Mouse (Mus musculus) frontal cortex, adult (tissue): Measurements from ENCODE around the gene Car9.
"Not testable (repeated sequence)": the region's sequence is repeated elsewhere in the genome, so short reads cannot be mapped to it uniquely, and the experiment has no call there.

ENCODE experiments used
- ATAC-seq: cut with Nextera tagmentation; 2 replicates; pipeline ENCODE4 v1.9.2; 2017; ENCODE audit warnings: mild to moderate bottlenecking, moderate library complexity, mixed read lengths; ENCODE audit not compliant: low TSS enrichment

The Car9 gene

DNA sequence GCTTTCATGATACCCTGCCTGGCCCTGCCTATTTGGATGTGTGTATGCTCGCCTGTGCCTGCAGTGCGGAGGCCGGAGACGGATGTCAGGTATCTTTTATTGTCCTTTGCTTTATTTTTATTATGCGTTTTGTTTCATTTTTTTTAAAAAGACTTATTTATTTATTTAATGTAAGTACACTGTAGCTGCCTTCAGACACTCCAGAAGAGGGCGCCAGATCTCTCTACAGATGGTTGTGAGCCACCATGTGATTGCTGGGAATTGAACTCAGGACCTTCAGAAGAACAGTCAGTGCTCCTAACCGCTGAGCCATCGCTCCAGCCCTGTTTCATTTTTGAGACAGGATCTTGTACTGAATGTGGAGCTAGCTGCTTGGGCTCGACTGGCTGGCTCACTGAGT is 21.7 kb downstream of the Car9 start:
- no peak for ATAC-seq

DNA sequence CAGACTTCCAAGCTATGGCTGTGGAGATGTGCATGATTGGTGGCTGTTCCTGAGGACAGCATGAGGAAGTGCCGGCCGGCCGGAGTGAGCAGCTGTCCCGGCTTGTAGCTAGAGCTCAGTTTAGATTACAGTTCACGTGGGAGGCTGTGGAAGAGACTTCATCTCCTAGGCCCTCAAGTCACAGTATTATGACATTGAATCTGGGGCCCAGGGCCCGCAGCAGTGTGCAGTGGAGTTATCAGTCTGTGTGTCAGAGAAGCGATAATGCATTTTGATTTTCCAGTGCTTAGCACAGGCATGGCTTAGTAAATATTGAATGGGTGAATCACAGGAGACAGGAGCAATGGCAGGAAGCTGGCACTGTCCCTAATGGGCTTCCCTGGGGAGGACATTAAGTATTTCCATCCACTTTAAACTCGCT is 23.3 kb downstream of the Car9 start:
- peak; percentile 74 for ATAC-seq

GRCm38 (mm10) chr4:43530581-43530980 is 23.8 kb downstream of the Car9 start:
- peak; percentile 87 for ATAC-seq

DNA sequence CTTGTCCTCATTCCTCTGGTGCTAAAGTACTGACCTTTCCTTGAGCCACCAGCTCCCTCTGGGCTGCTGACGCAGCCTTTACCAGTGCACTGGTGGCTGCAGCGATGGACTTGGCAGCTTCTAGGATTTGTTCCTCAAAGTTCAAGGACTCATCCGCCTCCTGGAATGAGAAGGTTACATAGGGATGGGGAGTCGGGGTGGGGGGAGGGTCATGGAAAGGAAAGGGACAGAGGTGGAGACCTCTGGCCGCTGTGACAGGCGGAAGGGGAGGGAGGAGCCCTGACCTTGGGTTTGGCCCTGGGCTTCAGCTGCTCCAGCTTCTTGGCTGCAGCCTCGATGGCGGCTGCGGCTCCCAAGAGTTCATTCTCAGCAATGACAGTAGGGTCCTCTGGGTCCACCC is 26.5 kb downstream of the Car9 start:
- no peak for ATAC-seq

DNA sequence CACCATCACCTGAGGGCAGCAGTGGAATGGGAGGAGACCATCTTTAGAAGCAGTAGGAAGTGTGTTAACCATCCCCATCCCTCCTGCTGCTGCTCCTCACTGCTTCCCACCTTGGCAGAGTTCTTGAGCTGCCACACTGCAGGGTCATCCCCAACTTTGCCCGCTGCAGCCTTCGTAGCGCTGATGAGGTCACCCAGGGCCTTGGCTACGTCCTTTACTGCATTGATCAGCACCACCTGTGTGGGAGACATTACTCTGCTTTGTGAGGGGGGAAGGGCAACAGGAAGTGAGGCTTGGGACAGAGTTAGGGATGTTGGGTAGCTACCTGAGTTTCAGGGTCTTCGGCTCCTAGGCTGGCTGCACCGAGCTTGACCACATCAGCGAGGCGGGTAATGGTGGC is 28.9 kb downstream of the Car9 start:
- ATAC-seq, result no peak

DNA sequence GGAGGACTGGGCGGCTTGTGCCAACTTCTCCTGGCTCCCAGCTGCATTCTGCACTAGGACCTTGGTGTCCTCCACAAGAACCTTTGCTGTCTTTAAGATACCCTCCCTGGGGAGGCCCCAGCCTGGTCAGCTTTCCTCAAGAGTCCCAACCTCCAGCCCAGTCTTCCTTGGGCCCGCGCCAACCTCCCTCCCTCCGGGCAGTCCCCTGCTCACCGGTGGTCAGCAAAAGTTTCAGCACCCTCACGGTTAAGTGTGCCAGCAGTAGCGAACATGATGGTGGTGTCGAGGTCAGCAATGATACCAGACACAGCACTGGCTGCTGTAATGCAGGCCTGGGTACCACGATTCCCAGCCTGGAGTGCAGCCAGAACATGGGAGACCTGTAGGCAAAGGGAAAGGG is 29.3 kb downstream of the Car9 start:
- no peak for ATAC-seq

DNA sequence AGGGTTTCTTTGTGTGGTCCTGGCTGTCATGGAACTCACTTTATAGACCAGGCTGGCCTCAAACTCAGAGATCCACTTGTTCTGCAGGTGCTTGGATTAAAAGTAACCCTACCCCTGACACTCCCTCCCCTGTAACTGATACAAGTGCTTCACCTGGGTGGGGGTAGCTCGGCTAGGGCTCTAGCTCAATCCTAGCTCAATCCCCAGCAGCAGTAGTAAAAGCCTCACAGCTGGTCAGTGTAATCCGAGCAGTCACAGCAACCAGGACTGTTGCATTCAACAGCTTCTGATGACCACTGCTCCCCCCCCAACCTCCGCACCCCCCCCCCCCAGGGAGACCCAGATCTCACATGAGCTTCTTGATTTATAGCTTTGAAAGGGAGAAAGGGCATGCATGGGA is 35.3 kb downstream of the Car9 start:
- no peak for ATAC-seq

- ATAC-seq, result no peak
Observed at GRCm38 (mm10) chr4:43546375-43547047, 39.7 kb downstream of the Car9 start.

DNA sequence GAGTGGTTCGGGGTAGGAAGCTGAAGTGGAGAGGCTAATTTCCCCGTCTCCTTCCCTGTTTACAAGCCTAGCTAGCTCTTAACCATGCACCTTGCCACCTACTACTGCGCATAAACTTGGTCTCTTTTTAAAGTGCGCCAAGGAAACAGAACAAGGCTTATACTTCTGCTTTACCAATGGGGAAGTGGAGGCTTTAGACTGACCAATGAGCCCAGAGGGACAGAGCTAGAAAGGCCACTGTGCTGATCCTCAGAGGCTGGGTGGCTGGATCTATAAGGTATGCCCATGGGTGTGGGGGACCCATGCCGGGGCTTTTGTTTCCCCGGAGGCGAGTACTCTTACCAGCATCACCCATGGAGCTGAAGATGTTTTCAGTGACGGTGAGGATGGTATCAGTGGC is 40.4 kb downstream of the Car9 start:
- no peak for ATAC-seq

DNA sequence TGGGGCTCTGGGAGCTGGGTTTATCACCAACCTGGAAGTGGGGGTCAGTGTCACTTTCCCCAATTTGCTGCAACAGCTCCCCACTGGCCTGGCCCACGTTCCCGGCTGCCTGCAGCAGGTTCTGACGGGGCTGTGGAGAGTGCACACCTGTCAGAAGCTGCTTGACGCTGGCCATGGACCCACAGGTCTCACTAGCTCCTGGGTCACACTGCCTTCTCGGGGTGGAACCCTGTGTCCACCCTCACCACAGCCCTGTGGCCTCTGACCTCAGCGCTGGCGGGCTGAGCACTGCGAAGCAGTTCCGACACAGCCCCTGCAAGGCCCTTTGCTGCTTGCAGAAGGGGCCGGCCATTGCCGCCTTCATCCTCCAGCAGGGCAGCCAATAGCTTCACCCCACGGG is 42.3 kb downstream of the Car9 start:
- ATAC-seq, result no peak

- ATAC-seq, result not testable (repeated sequence)
Observed at GRCm38 (mm10) chr4:43551854-43552253, 45.1 kb downstream of the Car9 start.

DNA sequence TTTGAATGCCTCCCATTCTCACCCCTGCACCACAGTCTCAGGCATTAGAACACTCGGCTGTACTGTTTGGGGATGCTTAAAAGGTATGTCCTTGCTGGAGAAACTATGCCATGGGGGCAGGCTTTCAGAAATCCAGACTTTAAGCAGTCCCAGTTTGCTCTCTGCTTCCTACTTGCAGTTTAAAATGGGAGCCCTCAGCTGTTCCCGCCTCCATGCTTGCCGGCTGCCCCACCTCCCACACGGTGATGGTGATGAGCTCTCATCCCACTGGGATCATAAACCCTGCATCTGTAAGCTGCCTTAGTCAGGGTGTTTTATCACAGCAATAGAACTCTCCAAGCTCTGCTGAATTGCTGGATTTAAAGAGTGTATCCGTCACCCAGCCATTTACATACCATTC is 45.7 kb downstream of the Car9 start:
- ATAC-seq, result peak; percentile 87

DNA sequence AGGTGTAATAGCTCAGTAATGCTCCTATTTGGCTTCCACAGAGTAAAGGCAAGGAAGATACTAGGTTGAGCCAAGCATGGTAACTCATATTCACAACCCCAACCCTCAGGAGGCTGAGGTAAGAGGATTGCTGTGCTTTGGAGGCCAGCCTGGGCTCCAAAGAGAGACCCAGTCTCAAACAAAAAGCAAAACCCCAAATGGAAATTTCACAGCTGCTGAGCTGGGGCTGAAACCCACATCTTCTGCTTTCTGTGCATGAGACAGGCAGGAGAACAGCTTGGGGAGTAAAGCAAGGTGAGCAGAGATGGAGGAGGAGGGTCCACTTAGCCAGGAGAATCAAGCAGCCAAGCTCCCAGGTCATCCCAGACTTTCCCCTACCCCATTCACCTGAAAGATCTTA is 47.1 kb downstream of the Car9 start:
- no peak for ATAC-seq

DNA sequence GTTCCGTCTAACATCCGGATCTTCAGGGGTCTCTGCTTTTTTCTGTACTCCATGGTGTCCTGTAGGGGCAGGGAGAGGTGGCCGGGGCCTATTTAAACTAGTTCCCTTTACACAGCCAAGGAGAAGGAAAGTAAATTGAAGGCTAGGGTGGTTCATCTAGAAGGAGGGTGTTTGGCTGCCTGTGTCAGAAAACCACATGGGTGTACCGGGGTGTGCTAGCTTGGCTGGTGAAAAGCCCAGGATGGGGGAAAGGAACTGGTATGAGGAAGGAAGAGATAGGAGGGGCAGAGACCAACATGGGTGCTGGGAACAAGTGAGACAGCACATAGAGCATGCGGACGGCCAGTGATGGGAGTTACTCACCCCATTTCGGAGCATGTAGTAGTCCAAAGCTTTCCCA is 49.2 kb downstream of the Car9 start:
- no peak for ATAC-seq

- no peak for ATAC-seq
Observed at GRCm38 (mm10) chr4:43558028-43558630, 51.4 kb downstream of the Car9 start.

DNA sequence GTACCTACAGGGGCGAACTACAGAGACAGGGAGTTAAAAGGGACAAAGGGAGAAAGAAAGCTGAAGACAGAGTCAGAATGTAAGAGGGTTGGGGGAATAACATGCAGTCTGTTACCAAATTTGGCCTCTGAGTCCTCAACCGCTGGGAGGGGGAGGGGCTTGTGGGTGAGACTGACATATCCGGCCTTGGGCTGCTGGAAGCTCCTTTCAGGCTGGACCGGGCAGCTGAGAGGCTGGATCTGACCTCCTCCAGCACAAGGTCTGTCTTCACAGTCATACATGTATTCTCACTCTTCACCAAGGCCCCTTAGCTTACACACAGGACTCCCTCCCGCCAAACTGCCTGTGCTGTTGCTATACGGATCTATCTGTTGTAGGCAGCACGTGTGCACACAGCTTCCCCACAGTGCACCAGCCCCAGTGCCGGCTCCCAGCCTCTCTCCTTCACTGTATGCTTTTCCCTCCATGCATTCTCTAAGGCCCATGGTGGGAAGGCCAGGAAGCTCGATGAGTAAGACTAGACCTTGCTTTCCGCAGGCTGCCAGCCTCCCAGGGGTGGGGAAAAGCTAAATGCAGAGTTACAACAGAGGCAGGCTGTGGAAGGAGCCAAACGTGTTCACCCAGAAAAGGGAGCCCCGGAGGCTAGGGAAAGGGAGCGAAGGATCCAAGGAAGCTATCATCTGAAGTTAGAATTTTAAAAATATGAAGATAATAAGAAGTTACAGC is 52.0 kb downstream of the Car9 start:
- ATAC-seq, result no peak

DNA sequence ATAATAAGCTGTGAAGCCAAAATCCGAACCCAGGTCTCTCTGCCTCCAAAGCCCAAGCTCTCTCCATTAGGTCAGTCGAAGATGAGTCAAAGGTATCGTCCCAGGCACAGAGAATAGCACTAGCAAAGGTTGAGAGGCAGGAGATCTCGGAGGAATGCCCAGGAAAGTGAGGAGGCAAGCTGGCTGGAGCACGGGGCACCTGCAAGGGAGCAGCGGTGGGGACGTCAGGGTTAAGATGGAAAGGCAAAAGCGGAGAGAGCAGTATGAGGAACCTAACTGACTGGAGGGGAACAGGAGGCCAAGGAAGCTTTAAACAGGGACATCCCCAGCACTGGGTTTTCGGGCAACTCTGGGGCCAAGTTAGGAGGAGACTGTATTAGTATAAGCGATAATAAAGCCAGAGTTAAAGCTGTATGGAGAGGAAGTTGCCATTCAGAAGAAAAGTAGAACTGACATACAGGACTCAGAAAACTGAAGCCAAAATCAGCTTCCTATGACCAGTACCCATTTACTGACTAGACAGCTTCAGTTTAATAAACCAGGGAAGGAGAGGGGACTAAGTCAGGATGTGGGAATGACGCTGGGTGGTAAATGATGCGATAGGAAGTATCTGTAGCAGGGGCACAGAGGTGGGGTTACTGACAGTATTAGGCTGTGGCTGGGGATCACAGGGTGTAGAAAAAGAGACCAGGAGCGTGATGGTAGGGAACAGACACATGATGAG is 52.9 kb downstream of the Car9 start:
- no peak for ATAC-seq

- no peak for ATAC-seq
Observed at GRCm38 (mm10) chr4:43560243-43560611, 53.5 kb downstream of the Car9 start.

- no peak for ATAC-seq
Observed at GRCm38 (mm10) chr4:43560976-43561375, 54.2 kb downstream of the Car9 start.

DNA sequence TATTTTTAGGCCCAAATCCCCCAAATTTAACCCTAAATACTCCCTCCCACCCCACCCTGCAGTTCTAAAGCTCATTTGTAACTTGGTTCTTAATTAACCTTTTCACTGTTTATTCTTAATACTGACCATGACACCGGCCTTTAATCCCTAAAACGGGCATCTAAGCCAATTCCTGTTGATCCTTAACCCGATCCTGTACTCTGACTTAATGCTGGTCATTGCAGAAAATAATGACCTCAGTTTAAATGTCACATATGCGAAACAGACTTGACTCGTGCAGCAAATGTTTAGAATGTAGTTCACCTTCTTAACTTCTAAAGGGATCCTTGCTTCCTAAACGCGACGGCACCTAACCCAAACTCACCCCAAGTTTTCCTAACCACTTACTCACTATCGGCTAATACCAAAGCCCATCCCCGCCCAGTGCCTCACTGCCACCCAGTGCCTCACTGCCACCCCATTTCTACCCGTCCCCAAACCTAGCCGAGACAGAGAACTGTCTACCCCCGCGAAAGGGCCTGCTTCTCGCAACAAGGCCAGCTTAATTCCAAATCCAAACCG is 54.8 kb downstream of the Car9 start:
- ATAC-seq, result peak; percentile 7; the same call in 1 of the 2 replicates

DNA sequence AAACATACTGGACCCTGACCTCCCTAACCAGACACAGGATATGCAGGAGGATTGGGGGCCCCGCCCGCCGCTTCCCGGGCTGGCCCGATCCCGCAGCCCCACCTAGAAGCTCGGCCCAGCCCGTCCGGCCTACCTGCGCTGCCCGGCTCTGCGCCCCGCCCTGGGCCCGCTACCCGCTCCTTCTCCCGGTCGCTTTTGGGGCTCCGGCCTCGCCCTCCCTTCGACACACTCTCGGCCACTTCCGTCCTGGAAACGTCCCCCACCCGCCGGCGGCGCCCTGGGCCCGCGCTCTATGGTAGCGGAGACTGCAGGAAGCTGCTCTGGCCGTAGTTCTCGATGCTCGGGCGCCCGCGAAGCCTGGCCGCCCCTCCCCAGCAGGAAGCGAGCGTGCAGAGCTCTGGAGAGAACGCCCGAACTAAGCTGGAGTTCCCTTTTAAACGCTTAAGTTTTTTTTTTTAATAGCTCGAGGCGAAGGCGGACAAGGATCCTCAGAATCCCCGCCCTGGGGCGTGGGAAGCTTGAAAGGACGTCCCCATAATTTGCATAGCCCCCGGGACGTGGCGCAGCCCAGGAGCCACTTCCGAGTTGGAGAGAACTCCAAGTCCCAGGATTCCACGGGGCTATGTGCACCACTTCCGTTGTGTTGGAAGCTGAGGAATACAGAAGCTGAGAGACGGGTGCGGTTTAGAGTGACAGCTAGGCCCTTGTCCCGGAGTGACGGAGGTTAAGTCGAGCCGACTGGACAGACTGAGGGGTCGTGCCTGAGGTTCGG is 55.4 kb downstream of the Car9 start, which contains the start of the genes Creb3 and Tln1:
Gene Creb3 (plus strand): TSS at position 336 of the 772 bp plus-strand sequence.
Gene Tln1 (minus strand): TSS at position 695 of the 772 bp plus-strand sequence.
- peak; percentile 86 for ATAC-seq
